Mouse (Mus musculus) bone marrow, adult 2 months (tissue): ENCODE results near the gene Abcb6.

Experiments used
- CTCF ChIP-seq: fragments of 200-500 bp; IDR thresholded peaks from 2 replicates; pipeline ENCODE4 v1.5.1; 2011; ENCODE audit warnings: low read length, control low read depth; ENCODE audit not compliant: control insufficient read depth, insufficient read depth
- POLR2A ChIP-seq: fragments of 200-500 bp; IDR thresholded peaks from 2 replicates; pipeline ENCODE4 v1.6.1; 2011; ENCODE audit warnings: low read depth, mild to moderate bottlenecking, control low read depth, low read length, borderline replicate concordance; ENCODE audit not compliant: control insufficient read depth

DNA sequence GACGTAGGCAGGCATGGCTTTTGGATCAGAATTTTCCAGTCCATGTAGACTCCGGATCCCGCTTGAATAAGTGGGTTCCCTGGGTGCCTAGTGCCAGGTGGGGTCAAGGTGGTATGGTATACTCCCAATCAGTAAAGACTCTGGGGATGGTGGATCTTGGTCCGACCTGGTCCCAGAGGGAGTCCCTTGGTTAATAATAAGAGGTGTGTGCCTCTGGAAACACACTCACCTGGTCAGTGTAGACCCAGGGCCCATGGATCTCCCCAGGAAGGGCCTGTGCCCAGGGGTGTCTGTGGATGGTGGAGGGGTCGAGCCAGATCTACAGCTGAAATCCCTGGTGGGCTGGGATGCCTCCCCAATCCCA lies 11.0 kb upstream of the Abcb6 start:
- TF ChIP-seq POLR2A (no peak), CTCF (no peak)
